Mouse (Mus musculus) C2C12 (cell line): ENCODE results near the gene Capg.

Source experiments
- CTCF ChIP-seq: IDR thresholded peaks from one replicate; pipeline ENCODE4 v1.5.1; 2011; ENCODE audit not compliant: control insufficient read depth, insufficient read depth, insufficient read length
- USF1 ChIP-seq: IDR thresholded peaks from one replicate; pipeline ENCODE4 v1.6.1; 2011; ENCODE audit warnings: low read depth, mild to moderate bottlenecking, control low read depth, moderate library complexity

GRCm38 (mm10) chr6:72583211-72583839 is 39.1 kb downstream of the Capg start:
- TF ChIP-seq CTCF (no peak), USF1 (no peak)
